Mouse (Mus musculus) embryo, embryonic 11 days (tissue): ENCODE data around the gene Tesk2.
A peak's percentile ranks its signal among the peaks of the same experiment; 100 is the strongest.
"Not testable (repeated sequence)": the region's sequence is repeated elsewhere in the genome, so short reads cannot be mapped to it uniquely, and the experiment has no call there.

Experiments used
- DNase-seq: peaks from one replicate; pipeline ENCODE4 v3.0.0-alpha.2; 2015

Tesk2 gene

DNA sequence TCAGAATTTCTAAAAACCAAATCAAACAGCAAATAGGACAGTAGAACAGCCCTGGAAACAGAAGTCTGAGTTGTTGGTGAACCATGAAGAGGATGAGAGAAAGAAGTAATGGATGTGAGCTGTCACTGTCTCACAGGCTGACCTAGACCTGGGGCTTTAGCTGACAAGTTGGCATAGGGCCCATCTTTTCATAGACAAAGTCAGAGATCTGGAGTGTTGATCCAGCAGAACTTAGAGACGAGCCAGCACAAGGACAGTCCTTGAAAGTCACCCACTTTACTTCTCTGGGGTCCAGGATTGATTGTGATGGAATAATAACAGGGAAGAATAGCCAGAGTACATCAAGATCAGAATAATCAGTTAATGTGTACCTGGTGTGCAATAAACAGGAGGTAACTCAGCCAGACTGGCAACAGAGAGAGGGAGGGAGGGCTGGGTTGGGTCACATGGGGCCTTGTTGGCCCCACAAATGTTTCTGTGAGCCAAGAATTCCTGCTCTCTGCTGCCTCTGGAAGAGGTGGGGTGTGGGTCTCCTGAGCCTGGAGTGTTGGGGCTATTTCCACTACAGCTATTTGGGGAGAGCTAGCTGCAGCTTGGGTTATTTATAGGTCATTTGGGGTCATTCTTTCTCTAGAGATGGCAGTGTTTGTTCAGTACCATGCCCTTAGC lies 75.8 kb downstream of the Tesk2 start:
- no peak for DNase-seq

DNA sequence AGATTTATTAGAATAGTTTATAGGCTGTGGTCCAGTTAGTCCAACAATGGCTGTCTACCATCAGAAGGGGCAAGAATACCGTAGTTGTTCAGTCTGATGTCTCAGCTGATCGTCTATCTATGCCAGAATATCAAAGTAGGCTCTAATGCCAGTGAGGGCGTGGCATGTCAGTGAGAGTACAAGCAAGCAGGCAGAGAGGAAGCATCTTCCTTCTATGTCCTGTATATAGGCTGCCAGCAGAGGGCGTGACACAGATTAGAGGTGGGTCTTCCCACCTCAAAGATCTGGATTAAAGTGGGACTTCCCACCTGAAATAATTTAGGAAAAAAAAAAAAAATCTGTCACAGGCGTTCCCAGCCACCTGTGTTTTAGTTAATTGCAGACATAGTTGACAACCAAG lies 79.2 kb downstream of the Tesk2 start:
- peak; percentile 46 for DNase-seq

DNA sequence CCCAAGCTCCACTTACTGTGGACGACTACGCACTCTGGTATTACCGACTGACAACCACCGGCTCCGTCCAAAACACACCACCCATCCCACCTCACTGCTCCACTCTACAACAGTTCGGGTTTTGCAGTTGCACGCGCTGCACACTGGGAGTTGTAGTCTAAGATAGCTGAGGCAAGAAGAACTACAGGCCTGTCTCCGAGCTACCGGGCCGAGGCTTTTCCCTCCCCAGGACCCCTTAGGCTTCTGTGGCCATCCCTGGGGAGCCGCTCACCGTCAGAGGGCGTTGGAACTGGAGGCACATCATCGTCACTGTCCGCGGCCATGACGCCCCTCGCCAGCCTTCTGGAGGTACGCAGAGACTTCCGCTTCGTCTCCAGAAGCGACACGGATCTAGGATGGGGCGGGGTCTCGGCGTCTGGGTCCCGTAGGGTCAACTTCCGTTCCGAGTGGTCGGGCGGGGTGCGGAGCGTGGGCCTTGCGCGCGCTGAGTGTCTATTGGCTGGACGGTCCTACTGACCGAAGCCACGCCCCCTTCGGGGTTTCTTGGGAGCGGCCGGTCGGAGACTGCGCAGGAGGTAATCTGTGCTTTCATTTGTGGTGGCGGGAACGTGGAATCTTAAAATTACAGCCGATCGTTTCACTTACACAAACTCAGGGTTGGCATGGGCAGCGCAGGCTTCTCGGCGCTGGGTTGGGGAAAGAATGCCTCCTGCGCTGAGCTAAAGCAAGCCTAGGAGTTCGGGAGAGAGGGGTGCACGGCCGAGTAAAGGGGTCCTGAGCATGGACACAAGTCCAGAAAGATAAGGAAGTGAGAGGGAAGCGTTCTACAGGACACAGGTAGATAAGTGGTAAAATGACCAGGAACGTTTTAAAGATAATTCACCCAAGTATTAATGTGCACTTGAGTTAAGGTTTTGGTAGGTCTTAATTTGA lies 86.7 kb downstream of the Tesk2 start, which contains the start of the genes Toe1 and Mutyh:
Gene Toe1 (minus strand): TSS at position 444 of the 933 bp plus-strand sequence.
Gene Mutyh (plus strand): TSS at position 527 of the 933 bp plus-strand sequence.
- peak; percentile 100 for DNase-seq

DNA sequence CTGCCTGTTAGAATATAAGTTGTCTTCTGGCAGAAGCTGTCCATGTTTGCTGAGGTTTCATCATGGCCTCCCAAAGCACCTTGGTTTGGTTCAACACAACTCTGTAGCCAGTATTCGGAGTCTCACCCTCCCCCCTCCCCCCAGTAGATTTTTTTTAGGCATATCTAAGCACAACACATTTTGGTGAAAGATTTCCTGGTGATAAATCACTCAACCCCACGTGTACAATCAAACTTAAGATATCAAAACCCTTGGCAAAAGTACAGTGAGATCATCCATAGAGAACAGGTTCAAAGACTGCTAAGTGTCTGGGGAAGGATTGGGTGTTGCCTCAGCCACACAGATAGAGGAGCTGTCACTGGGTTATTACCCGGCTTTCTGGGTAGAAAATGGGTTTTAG lies 90.3 kb downstream of the Tesk2 start:
- no peak for DNase-seq

DNA sequence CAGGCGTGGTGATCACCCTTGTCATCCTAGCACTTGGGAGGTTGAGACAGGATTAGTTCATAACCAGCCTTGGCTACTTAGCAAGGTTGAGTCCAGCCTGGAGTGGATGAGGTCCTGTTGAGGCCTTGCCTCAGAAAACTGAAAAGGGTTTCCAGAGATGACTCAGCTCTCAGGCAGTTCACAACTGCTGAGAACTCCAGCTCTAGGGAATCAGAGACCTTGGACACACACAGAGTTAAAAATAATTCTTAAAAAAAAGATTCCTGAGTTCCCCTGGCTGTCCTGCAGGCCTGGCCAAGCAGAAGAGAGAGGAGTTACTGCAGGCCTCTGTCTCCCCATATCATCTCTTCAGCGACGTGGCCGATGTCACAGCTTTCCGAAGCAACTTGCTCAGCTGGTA lies 94.5 kb downstream of the Tesk2 start:
- DNase-seq, result no peak

DNA sequence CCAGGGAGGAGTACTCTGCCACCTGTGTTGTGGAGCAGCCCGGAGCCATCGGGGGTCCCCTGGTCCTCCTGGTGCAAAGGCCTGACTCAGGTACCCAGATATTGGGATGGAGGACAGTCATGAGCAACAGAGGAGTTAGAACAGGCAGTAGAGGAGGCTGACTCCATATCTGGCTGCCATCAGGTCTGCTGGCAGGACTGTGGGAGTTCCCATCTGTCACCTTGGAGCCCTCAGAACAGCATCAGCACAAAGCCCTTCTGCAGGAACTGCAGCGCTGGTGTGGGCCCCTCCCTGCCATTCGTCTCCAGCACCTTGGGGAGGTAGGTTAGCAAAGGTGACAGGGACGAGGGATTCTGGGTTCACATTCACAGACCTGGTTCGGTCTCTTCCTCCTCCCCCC lies 96.7 kb downstream of the Tesk2 start:
- no peak for DNase-seq

DNA sequence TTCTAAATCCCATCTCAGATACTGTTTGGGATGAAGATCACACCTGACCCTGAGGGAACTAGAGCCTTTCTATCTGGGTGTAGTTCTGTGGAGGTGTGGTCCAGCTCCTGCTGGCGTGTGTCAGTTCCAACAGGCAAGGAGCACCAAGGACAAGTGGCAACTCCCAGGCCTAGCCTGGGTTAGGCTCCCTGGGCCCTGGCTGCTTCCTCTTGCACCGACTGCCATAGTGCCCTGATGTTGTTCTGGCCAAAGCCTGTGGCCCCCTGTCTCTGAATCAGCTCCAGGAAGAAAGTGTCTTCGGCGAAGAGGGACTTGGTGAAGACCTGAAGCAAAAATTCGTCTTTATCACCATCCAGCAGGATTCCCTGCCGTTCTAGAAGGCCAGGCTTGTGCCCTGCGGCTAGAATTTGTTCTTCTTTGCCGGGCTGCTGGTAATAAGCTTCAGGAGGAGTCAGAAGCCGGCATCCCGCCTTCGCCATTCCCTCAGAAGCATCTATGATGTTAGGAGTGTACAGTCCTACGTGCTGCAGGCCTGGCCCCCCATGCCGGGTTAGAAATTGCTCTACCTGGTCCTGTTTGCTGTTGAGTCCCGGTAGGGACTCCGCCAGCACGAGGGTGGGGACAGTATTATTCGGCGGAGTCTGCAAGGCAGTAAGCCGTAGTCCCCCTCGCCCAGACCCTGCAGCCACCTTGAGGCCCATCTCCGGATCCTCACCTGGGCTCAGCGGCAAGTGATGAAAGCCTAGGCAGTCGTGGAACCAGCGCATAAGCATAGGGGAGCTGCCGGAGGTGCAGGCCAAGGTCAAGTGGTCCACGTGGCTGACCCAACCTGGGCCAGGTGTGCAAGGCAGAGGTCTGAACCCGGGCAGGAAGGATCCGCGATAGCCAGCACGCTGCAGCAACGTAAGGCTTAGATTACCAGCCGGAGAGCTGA lies 99.5 kb downstream of the Tesk2 start:
- DNase-seq, result no peak

DNA sequence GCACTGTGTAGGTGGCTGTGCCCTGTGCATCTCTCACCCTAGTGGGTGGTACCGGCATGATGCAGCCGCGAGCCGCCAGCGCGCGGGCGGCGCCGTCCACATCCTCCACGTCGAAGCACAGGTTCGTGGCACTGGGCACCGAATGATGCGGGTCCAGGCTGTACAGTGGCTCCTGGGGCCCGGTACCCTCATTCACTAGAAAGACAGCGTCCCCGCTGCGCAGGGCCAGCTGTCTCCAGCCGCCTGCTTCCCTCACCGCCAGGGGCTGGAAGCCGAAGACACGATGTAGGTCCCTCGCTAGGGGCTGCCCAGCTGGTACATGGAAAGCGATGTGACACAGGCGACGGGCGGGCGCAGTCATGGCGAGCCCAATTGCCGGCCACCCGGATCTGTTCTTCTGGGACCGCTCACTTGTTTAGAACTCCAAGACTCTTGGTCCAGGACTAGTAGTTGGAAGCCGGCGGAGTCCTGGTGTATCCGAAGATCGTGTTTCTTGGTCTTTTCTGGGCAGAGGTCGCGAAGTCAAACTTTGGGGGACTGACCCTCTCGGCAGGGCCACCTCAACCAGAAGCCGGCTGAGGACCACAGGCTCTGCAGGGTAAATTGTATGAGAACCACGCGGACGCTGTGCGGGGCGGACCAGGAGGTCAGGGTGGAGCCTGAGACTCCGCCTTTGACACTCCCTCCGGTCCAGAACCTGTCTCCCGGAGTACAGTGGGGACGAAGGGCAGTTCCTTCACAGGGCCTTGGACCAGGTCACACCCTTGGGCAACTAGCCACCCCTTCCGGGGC lies 100.3 kb downstream of the Tesk2 start:
- DNase-seq, result peak; percentile 79

DNA sequence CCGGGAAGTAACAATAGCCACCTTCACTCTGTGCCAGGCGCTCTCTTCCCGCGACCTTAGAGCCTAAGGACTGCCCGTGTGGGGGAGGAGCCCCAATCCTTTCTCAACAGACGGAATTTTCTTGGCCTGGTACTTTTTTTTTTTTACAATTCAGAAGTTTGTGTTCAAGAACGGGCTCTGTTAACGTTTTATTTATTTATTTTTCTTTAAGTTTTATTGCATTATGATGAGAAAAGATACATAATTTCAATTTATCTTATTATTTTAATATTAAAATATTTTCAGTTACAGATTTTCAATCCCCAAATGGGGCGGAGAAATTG lies 100.9 kb downstream of the Tesk2 start, which contains the start of gene Hpdl:
Gene Hpdl (minus strand): TSS at position 14 of the 323 bp plus-strand sequence.
- no peak for DNase-seq

DNA sequence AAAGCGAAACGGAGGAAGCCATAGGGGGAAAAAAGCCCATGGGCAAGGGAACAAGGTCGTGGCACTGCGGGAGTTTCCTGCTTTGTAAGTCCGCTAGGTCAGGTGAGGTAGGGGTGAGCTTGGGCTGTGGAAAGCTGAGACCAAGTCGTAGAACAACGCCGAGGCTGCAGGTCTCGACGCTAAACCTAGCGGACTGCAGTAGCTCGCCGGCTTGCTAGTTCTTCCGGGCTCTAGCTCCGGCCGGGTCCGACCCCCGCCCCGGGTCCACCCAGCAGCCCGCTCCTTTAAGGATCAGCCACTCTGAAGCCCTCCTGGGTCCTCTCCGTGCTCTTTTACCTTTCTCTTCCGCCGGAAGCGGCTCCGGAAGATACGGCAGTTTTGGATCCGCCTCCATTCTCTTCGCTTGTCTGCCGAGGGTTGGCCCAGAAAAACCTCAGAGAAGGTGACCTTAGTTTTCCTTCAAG lies 103.8 kb downstream of the Tesk2 start:
- peak; percentile 86 for DNase-seq

DNA sequence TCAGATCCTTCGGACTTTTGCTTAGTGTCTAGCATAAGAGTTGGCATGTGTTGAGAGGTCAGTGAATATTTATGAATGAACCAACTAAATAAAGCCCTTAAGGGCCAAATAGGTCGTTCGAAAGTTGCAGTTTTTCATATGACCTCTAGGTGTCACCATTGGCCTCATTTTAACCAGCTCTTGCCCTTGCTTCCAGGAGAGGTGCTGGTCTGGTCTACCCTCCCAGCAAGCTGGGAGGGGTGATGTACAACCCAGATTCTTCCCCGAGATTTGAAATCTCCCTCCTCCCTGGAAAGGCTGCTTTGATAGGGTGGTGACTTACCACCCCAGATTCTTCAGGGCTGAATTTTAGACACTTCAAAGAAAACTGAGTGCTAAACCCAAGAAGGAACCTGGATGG lies 107.1 kb downstream of the Tesk2 start:
- peak; percentile 80 for DNase-seq

DNA sequence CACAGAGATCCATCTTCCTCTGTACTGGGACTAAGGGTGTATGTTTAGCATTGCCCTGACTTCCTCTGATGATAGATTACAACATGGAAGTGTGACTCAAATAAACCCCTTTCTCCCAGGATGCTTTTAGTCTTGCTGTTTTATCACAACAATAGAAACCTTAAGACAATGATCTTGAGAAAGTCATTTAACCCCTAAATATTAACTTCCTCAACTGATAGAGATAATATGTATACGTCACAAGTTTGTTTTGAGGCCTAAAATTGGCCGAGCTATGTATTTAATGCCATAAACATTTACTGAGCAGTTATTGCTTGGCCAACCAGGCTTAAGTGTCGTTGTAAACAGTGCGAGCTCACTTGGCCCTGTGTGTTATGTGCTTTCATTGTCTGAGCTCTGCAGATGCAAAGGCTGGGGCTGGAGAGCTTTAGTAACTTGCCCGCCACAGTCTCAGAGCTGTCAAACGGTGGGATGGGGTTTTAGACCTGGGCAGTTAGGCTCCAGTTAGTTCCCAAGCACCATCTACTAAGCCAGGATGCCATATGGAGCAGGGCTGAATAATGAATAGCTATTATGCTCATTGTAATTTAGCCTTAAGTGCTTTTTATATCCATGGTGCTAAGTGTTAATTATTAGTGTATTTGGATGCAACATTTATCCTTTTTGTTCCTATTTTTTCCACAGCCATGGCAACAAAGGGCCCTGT lies 108.8 kb downstream of the Tesk2 start:
- DNase-seq, result peak; percentile 37

DNA sequence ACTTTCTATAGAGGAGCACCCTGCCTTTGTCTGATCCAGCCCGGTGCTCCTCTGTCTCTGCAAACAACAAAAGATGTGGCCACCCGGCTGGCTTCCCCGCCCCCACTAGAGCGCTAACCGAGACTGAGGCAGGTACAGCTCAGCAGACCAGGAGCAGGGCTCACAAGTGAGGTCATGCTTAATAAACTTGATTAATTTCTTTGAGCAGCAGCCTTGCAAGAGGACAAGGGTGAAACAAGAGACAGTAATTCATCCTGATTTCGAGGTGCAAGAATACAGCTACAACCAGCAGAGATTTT lies 109.3 kb downstream of the Tesk2 start:
- peak; percentile 60 for DNase-seq

DNA sequence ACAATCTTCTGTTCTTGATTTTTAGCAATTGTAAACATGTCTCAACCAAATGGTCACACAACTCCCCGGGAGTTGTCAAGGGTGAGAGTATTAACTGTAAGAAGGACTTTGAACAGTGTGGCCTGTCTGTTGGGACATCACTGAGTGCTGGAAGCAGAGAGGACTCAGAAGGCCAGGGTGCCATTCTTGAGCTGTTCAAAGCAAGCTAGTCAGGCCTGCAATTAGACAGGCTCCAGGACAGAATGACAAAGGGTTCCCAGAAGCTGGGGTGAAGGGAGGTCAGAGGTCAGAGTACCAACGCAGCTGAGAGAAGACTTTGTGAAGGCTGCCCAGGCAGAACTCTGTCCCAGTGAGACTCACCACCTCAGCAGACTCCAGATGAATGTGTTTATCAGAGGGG lies 118.3 kb downstream of the Tesk2 start:
- peak; percentile 41 for DNase-seq

DNA sequence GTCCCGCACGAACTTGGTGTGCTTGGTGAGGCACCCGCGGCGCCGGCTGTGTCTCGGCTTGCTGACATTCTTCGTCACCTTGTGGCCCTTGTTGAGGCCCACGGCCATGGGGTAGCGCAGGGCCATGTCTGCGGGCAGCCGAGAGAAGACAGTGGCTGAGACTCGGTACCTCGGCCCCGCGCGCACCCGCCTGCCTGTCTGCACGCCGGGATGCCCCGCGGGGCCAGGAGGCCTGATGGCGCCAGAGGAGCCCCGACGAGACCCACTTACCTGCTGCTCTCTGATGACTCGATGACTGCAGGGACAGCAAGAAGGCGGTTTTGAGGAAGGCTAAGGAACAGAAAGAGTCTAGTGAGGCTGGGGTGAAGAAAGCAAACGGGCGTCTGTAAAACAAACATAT lies 119.3 kb downstream of the Tesk2 start:
- DNase-seq, result not testable (repeated sequence)

DNA sequence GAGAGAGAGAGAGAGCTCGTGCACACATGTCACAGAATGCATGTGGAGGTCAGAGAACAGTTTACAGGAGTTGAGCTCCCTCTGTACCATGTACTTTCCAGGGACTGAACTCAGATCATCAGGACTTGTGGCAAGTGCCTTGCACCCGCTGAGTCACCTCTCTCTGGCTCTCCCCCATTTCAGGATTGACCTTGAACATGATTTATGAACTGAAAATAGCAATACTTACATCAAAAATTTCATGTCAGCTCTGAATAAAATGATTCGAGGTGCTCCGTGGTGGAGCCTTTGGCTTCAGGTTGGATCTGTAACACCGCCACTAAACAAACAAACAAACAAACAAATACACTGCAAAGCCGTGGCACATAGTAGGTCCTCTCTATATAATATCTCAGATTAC lies 120.1 kb downstream of the Tesk2 start:
- DNase-seq, result no peak

DNA sequence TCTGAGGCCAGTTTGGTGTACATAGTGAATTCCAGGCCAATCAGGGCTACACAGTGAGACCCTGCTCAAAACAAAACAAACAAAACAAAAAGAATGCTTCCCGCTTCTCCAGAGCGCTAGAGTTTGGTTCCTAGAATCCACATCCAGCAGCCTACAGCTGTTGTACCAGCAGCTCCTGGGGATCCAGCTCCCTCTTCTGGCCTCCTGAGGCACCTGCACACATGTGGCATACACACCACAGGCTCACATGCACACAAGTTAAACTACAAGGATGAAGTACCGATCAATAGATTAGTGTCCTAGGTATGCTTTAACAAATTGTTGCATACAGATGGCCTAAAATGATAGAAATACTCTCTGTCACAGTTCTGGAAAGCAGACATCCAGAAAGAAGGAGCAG lies 123.6 kb downstream of the Tesk2 start:
- no peak for DNase-seq

DNA sequence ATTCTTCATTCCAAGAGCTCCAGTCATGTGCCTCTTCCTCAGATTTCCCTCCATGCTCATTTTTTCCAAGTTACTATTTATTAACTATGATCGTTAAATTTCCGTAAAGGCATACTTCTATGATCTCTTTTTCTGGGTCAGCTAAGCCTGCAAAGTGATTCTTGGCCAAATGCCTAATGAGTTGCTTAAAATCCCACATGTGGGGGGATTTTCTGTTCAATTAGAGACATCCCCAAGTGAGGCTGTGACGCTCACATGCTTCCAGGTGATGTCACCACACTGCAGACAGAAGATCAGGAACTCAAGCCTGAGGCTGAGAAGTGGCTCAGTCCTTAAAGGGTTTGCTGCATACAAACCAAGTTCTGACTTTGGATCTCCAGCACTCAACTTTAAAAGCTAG lies 129.2 kb downstream of the Tesk2 start:
- DNase-seq, result no peak

DNA sequence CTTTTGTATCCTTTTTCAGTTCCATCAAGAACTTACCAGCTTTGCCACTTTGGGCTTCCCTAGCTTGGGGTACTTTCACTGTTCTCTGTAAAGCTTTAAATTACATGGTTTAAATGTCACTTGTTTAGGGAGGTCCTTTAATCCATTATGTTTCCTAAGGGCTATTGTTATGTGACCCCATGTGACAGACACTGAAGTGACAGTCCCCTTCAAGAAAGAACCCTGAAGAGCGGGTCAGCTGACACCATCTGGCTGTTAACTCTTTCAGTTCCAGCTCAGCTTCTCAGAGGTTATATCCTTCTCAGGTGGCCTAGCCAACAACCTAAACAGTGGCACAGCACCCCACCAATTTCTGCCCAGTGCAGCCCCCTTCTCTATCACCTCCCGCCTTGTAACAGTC lies 133.5 kb downstream of the Tesk2 start:
- peak; percentile 41 for DNase-seq
